Mouse (Mus musculus) urinary bladder, adult 18-20 months (tissue): ENCODE results near the gene Fsip2.

Experiments used
- DNase-seq, 2 experiments: peaks; one replicate each; pipeline ENCODE4 v3.0.0; 2022; ENCODE audit warnings: low spot score in 2 of 2, mixed read lengths in 2 of 2

The Fsip2 gene

DNA sequence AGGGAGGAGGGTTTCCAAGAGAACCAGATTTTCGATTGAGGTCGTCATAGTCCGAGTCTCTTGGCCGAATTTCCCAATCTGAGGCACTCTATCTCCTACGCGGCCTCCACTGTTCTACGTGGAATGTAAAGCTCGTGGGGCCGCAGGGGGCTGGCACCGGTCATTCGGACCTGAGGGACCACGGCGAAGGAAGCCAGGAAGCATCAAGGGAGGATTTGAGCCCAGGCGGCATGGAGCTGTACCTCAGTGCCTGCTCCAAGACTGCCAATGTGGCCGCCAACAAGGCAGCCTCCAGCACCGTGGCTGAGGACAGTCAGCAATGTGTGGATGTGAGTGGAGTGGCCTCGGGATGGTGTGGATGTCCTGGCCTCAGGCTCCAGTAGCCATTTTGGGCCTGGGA, at the start of gene Fsip2:
Fsip2 (plus strand) TSS at position 163 of the 400 bp plus-strand sequence.
- no peak for DNase-seq

DNA sequence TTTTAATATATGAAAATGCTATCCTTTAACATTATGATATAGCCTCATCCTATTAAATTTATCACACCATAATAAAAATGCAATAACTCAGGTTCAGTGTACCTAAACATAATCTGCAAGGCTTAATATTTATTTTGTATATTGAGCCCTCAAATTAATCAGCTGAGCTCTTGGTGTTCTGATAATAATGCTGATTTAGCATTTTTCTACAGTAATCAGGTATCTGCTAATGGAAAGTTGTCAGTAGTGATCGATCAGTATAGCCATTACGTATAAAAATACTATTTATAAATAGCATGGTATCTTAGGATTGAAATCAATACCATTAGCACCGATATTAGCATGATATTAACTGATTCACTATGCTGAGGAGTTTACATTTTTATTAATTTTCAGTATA, 20.0 kb downstream of the Fsip2 start:
- no peak for DNase-seq

DNA sequence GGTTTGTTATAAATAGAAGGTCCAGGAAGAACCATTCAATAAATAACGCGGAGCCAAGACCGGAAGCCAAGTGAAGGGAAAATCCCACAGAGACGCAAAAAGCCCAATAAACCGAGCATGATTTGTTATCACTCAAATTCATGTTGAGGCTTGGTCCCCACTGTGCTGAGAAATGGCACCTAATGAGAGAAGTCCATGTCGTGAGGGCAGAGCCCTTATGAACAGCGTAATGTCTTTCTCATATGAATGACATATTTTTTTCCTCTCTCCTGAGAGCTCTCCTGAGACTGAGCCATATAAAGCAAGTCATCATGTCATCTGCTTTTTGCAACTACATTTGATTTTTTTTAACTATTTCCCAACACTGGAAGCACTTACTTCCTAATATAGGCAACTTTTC, 82.4 kb downstream of the Fsip2 start:
- DNase-seq = no peak

DNA sequence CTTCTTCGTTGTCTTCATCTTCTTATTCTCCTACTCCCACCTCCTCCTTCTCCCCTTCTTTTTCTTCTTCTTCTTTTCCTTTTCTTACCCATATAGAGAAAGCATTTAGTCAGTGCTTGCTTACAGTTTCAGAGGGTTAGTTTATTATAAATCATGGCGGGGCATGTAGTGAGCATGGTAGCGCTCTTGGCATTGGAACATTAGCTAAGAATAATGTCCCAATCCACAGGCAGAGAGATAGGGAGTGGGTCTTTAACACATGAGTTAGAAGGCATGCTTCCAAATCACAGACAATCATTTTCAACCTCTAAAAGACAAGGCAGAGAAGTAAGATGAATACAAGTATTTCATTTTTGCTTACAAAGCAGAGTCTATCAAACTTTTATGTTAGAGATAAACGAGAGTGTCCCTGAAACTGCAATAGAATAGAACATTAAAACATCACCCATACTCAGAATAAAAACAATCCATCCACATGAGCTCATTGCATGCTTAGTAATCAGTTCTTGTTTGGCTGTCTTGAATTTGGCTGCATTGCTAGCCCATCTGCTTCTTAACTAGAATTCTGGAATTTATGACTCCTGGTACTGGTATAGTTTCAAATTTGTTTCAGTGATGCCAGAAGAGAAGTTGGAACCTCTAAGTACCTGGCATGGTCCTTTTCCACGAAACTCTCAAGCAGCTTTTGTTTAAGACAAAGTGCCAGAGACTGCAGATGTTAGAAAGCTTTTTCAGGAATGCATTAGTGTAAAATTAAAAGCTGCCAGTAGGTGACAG, 109.7 kb downstream of the Fsip2 start:
- no peak for DNase-seq
